Mouse (Mus musculus): ENCODE measurements around the gene Trpm2.
A peak's percentile ranks its signal among the peaks of the same experiment; 100 is the strongest.
"Not testable (repeated sequence)": the region's sequence is repeated elsewhere in the genome, so short reads cannot be mapped to it uniquely, and the experiment has no call there.

The Trpm2 gene

GRCm38 (mm10) chr10:77970481-77970880, at the start of gene Trpm2:
Gene Trpm2 (minus strand): TSS chr10:77970563.
- no peak for DNase-seq

GRCm38 (mm10) chr10:78019984-78020383, 49.6 kb upstream of the Trpm2 start:
- not testable (repeated sequence) for DNase-seq

- no peak for DNase-seq
Observed at GRCm38 (mm10) chr10:78019291-78019690, 48.9 kb upstream of the Trpm2 start.

DNA sequence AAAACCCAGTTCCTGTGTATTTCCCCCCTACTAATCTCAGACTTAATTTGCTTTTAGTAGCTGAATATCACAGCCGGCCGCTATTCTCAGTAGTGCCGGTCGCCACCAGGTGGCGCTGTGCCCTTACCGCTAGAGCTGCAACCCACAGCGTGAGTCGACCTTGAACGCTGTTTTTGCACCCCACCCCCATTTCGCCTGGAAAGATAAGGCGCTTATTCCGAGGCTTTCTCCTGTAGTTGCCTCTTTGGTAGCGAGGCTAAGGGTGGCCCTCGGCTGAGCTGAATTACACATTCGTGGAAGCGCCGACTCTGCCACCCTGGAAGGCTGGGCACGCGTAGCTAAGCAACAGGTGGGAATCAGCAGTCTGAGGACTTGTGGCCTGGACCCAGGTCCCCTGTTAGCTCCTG, 48.4 kb upstream of the Trpm2 start:
- DNase-seq, result peak; percentile 82

- no peak for DNase-seq
Observed at GRCm38 (mm10) chr10:78016366-78016765, 46.0 kb upstream of the Trpm2 start.

- DNase-seq, result no peak
Observed at GRCm38 (mm10) chr10:78015489-78015888, 45.1 kb upstream of the Trpm2 start.

- no peak for DNase-seq
Observed at GRCm38 (mm10) chr10:78012661-78013495, 42.5 kb upstream of the Trpm2 start.

DNA sequence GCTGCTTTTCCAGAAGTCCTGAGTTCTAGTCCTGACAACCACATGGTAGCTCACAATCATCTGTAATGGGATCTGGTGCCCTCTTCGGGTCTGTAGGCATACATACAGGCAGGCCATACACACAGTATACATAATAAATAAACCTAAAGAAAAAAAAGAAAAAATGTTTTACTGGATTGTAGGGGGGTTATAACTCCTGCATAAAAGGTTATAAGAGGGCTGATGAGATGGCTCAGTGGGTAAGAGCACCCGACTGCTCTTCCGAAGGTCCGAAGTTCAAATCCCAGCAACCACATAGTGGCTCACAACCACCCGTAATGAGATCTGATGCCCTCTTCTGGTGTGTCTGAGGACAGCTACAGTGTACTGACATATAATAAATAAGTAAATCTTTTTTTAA, 40.8 kb upstream of the Trpm2 start:
- not testable (repeated sequence) for DNase-seq

DNA sequence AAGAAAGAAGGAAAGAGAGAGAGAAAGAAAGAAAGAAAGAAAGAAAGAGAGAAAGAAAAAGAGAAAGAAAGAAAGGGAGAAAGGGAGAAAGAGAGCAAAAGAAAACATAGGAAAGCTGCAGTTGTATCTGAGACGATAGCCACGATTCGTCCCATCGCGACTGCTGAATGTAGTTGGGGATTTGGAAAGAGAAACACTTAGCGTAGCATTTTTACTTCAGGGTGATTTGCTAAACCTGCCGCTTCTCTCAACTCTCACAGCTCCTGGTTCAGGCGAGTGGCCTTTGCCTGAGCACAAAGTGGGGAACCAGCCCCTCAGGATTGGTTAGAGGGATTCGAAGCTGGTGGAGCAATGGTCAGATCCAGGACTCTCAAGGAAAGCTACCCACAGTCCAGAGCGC, 40.0 kb upstream of the Trpm2 start:
- peak; percentile 22 for DNase-seq

GRCm38 (mm10) chr10:78009945-78010293, 39.6 kb upstream of the Trpm2 start, which contains the start of gene Pfkl:
Gene Pfkl (minus strand): TSS chr10:78010083.
- DNase-seq, result no peak

- peak; percentile 98 for DNase-seq
Observed at GRCm38 (mm10) chr10:78009184-78009944, 39.0 kb upstream of the Trpm2 start.

GRCm38 (mm10) chr10:78008169-78008568, 37.8 kb upstream of the Trpm2 start:
- no peak for DNase-seq

DNA sequence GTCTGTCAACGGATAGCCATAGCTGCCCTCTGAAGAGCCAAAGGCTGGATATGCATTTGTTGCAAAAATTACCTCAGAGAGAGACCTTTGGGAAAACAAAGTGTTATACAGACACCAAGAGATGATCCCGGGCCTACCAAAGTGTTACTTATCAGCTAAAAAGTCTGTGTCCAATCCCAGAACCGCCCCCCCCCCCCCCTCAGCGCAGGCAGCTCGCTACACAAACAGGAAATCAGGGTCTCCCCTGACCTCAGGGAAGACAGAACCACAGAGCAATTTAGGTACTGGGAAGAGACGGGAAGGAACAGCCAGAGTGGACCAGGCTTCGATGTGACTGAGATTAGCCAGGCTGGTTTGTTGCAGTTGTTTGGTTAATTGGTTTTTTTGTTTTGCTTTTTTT, 36.8 kb upstream of the Trpm2 start:
- no peak for DNase-seq

DNA sequence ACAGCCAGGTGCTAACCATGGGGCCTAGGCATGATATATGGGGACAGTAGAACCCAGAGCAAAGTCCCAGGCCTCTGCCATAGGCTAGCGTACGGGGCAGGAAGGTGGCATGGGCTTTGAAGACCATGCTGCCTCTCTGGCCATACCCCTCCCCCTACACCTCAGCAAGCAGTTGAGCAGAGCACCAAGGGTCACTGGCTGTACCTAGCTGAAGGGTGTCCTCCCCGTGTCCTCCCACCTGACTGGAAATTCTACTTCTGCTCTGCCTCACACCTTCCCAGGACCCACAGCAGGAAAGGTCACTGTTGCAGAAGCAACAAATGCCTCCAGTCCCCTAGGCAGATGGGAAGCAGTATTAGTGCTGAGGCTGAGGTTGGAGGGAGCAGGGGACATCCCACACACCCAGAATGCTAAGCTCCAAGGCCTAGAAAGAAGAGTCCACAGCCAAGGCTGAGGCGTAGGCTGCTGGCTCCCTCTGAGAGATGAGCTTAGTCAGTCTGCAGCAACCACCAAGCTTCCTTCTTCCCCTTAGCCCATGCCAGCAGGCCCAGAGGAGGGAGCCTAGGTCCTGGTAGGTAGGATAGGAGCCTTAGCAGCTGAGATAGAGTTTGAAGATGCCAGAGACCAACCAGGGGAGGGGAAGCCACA, 35.6 kb upstream of the Trpm2 start:
- no peak for DNase-seq

DNA sequence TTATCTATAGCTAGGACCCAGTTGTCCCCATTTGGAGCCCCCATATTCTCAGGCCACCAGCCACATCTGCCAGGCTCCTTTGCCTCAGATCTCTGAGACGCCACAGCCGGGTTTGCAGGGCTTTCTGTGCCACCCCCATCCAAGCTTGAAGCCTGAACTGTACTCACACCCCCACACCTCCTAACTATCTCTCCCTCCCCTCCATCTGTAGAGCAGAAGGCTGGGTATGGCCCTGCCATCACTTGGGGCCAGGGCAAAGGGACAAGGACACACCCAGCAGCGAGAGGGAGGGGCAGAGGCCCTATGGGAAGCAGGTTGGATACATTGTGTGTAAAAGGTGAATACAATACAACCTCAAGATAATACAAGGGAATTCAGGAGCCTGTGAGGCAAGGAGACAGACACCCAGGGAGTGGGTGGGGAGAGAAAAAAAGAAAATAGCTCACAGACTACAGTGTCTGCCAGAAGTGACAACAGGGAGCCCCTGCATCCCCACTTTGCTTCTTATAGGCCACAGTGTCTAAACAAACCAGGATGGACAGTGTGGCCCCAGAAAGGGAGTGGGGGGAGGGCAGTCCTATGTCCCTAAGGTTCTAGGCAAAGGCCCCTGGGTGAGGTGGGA, 34.2 kb upstream of the Trpm2 start:
- no peak for DNase-seq

DNA sequence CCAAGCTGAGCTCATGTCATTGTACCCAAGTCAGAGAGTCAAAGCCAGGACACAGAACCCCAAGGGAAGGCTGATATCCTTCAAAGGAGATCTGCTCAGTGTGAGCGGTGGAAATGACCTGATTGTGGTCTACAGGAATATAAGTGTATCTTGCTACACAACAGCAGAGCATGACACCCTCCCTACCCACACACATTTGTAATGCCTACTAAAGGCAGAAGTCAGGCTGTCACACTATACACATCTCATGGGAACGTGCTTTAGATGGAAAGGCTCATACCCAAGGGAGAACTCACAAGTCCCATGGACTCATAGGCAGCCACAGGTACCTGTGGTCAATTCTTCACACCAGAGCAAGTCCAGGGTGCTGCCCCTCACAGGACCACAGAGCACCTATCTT, 32.0 kb upstream of the Trpm2 start:
- no peak for DNase-seq

- DNase-seq, result no peak
Observed at GRCm38 (mm10) chr10:78001796-78002195, 31.4 kb upstream of the Trpm2 start.

DNA sequence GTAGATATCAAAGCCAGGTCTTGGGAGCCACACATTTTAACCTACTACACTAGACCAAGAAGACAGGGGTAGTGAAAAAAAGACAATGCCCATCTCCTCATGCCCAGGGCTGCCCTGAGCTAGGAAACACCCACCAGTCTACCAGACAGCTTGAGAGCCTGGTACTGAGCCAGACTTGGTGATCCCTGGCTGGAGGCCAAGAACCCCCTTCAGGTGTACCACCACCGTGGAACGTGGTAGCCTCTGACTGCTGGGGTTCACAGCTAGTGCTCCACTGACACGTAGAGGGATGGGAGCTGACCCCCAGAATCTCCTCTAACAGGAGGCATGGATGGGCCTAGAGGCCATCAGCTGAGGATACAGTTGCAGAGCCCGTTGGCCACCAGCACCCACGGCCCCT, 29.8 kb upstream of the Trpm2 start:
- DNase-seq, result no peak

GRCm38 (mm10) chr10:77995639-77996038, 25.3 kb upstream of the Trpm2 start:
- no peak for DNase-seq

DNA sequence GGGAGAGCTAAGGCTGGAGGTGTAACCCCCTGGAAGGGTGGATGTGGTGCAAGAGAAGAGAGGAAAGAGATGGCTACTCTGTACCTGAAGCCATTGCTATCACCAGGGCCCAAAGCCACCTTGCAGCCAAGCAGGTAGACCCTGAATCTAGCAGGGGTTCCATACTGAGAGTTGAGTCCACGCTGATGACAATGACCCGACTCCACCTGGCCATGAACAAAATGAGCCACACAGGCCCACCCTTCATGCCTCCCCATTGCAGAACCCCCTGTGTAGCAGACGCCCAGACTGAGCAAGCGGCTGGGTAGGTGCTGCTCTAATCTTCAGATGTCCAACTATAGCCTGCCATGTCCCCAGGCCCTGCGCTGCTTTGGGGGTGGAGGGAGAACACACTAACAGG, 15.4 kb upstream of the Trpm2 start:
- DNase-seq, result no peak

- DNase-seq, result peak; percentile 76
Observed at GRCm38 (mm10) chr10:77984660-77985059, 14.3 kb upstream of the Trpm2 start.

- peak; percentile 100 for DNase-seq
Observed at GRCm38 (mm10) chr10:77978351-77979350, 8.3 kb upstream of the Trpm2 start, which contains the start of gene 1810043G02Rik. Gene 1810043G02Rik (plus strand): TSS chr10:77978524.
